Mouse (Mus musculus): ENCODE data around the gene Rtl10.
"Not testable (repeated sequence)": the region's sequence is repeated elsewhere in the genome, so short reads cannot be mapped to it uniquely, and the experiment has no call there.

DNA sequence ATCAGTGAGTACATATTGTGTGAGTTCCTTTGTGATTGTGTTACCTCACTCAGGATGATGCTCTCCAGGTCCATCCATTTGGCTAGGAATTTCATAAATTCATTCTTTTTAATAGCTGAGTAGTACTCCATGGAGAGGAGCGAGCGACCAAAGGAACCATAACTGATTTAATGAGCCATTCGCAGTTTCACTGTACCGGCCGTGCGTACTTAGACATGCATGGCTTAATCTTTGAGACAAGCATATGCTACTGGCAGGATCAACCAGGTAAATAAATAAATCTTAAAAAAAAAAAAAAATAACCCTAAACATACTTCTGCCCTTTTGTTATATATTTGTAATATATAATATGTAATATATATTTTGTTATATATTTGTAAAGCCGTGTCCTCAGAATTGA, 34.4 kb downstream of the Rtl10 start:
- not testable (repeated sequence) for TF ChIP-seq POLR2A (IDR thresholded peaks at IDR 0.05; ENCODE audit: borderline replicate concordance, insufficient read depth, low read length); CTCF (IDR thresholded peaks at IDR 0.05; ENCODE audit: borderline replicate concordance, insufficient read depth, low read depth, low read length)
